Mouse (Mus musculus): ENCODE results near the gene Papss2.

The Papss2 gene

DNA sequence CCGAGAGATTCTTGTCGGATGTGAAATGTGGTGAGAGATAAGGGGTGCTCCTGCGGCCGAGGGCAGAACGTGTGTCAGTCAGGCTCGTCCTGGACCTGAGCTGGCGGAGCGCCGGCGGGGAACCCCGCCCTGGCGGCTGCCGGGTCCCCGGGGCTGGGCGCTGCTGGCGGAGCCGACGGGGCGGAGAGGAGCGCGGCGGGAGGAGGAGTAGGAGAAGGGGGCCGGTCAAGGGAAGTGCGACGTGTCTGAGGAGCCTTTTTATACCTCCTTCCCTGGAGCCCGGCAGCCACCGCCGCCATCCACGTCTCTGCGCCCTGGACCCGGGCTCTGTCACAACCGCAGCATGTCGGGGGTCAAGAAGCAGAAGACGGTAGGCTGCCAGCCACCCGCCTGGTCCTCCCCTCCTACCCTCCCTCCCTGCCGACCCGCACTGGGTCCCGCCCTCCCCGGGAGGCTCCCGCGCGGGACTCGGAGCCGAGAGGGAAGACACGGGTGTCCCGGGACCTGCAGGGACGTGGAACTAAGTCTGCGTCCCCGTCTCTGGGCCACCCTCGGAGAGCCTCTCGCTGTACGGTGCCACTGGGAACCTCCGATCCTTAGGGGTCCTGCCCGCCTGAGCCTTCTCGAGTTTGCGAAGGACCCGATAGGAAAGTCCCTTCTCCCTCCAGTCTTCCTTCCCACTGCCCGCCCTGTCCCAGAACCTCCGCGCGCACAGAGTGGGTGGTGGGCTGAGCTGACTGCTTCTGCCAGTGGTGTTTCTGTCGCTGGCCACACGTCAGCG is at the start of gene Papss2:
Gene Papss2, plus strand, starts transcription at position 285 of the 781 bp plus-strand sequence.
- peak; percentile 42 to 61 for DNase-seq (ENCODE audit: low spot score in 2 of 2)

DNA sequence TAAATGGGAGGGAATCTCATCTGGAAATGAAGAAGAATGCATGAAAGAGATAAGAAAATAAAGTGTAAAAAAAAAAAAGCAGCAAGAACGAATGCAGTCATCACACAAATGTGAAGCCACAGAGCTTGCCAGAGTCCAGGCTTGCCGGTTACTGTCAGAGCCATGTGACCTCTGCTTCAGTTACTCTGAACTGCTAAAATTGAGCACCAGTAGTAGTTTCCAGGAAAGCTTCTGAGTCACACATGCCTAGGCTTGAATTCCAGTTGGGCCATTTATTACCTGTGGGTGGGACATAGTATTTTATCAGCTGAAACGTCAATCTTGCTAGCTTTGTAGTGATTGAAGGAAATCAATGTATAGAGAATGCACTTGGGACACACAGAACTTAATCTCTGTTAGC is 48.2 kb upstream of the Papss2 start:
- no peak for DNase-seq (ENCODE audit: low spot score in 2 of 2)

- no peak for DNase-seq (ENCODE audit: low spot score in 2 of 2)
These were observed 47.4 kb upstream of the Papss2 start for GRCm38 (mm10) chr19:32548202-32548601.

DNA sequence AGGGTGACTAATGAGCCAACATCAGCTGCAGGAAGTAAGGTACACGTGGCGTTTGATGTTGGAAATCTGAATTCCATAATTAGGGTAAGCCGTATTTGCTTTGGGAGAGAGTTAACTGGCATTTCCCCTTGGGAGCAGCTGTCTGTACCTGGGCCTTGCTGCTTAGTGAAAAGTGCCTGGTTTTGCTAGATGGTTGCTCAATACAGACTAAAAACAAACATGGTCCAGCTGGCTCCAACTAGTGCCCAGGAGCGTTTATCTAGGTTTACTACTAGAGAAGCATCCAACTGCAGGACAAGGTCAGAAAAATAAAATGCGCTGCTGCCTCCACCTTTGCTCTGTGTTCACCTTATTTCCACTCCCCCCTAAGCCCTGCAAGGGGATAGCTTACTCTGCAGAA is 45.1 kb upstream of the Papss2 start:
- DNase-seq (ENCODE audit: low spot score in 2 of 2): no peak

DNA sequence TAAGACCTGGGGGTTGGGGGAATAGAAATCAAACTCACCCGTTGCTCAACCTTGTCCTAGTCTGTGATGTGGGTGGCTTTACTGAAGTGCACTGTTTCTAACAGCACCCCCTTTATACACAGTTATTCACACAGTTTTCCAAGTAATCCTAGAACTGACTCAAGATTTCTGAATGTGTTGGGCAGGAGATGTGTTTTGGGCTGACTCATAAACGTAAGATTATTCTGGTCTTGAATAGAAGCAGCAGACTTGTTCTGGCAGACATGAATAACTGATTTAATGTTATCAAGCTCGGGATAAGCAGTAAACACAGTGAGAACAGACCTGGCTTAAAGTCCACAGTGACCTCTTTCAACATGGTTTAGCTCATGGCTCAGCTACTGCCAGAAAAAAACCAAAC is 44.1 kb upstream of the Papss2 start:
- peak in 1 of 2 experiments; percentile 26 for DNase-seq (ENCODE audit: low spot score in 2 of 2)

GRCm38 (mm10) chr19:32552106-32552505 is 43.5 kb upstream of the Papss2 start:
- no peak for DNase-seq (ENCODE audit: low spot score in 2 of 2)

GRCm38 (mm10) chr19:32553310-32553709 is 42.3 kb upstream of the Papss2 start:
- no peak for DNase-seq (ENCODE audit: low spot score in 2 of 2)

DNA sequence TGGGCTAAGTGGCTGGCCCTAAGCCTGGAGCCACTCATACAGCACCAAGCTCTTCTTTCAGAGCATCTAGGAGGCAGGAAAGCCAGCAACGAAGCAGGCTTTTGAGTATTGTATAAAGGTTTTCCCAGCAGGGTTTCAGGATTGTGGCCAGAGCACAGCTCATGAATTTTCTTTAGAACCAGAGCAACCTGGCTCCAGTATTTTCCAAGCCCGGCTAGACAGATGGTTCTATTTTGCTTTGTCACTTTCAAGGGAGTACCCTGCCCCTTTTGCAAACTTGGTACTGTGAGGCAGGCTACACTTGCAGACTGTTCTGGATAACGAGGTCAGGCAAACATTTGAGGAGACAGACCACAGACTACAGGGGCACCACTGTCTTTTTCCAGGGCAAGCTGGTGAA is 40.3 kb upstream of the Papss2 start:
- no peak for DNase-seq (ENCODE audit: low spot score in 2 of 2)

DNA sequence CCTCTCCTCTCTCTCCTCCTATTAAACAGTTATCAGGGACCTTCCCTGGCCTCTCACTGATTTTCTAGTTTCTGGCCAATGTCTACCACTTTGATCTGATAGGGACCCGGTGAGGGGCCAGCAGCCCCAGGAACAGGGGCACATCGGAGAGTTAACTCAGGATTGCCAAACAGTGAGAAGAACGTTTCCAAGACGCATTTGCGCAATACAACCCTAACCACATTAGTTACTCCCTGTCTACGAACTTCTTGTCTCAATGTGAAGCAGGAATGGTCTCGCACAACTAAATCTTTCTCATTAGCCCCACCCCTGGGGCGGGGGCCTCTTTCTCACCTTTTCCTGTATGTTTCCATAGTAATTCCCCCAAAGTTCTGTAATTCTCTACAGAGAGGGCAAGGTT is 28.6 kb upstream of the Papss2 start:
- no peak for DNase-seq (ENCODE audit: low spot score in 2 of 2)

- no peak for DNase-seq (ENCODE audit: low spot score in 2 of 2)
These were observed 28.1 kb upstream of the Papss2 start for GRCm38 (mm10) chr19:32567447-32567846.

- DNase-seq (ENCODE audit: low spot score in 2 of 2): no peak
These were observed 27.1 kb upstream of the Papss2 start for GRCm38 (mm10) chr19:32568470-32568869.

DNA sequence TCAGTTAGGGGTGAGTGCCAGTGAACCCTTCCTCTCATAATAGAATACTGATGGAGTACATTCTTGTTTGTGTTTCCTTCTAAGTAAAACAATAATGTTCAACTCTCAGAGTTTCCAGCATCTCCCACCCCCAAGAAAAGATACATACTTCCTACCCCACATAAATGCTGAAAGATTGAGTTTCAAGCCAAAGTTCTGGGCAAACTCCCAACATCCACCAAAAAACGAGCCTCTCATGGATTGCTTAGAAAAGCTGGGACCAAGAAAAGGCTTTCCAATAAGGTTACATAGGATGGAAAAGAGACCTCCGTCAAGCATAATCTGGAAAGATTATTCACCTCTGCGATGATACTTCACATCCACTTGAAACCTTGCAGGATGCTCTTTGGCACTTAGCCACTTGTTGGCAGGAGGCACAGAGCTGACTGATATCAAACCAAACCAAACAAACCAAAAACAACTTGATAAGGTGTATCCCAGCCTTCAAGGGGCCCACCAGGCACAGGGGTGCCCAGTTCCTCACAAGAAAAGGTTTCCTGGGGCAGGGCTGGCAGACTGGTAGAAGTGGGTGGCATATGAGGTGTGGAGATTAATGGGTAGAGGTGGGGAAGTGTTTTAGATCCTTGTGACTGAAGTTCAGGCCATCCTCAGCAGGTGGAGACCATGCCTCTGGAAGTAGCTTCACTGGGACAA is 26.5 kb upstream of the Papss2 start:
- DNase-seq (ENCODE audit: low spot score in 2 of 2): no peak

- DNase-seq (ENCODE audit: low spot score in 2 of 2): no peak
These were observed 25.9 kb upstream of the Papss2 start for GRCm38 (mm10) chr19:32569725-32570124.

- DNase-seq (ENCODE audit: low spot score in 2 of 2): no peak
These were observed 23.4 kb upstream of the Papss2 start for GRCm38 (mm10) chr19:32572191-32572590.

DNA sequence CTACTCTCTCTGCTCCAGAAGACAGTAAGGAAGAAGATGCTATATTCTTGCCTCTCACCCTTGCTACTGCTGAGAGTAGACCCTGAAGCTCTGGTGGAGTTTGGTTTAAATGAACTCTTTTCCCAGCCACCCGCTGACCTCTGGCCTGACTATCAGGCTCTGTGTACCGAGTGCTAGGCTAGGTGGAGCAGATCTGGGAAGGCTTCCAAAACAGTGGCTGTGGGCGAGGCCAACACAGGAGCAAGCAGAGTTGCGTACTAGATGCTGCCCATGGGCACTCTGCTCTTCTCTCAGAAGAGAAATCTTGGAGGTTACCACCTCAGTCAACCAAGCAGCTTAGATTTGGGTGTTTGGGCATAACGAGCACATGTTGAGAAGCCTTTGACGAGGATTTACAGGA is 22.3 kb upstream of the Papss2 start:
- peak; percentile 13 to 20 for DNase-seq (ENCODE audit: low spot score in 2 of 2)

GRCm38 (mm10) chr19:32574846-32575245 is 20.7 kb upstream of the Papss2 start:
- DNase-seq (ENCODE audit: low spot score in 2 of 2): no peak

- no peak for DNase-seq (ENCODE audit: low spot score in 2 of 2)
These were observed 17.8 kb upstream of the Papss2 start for GRCm38 (mm10) chr19:32577749-32578148.

- no peak for DNase-seq (ENCODE audit: low spot score in 2 of 2)
These were observed 12.4 kb upstream of the Papss2 start for GRCm38 (mm10) chr19:32583091-32583766.

DNA sequence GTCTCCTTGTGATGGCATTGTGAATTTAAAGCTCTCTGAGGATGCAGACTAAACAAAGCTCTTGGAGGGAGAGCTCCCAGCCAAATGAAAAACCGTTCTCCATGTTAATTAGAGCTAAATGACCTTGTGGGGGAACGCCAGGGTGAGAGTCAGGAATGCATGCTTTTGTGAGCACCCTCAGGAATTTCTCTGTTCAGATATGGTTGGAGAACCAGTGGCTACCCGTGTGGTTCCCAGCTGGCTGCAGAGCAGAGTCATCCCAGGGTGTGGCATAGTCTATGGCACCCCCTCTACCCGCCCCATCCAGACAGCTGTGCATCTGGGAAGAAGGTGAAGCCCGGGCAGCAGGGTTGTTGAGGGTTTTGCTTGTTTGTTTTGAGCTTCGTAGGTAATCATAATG is 7.9 kb upstream of the Papss2 start:
- no peak for DNase-seq (ENCODE audit: low spot score in 2 of 2)

- DNase-seq (ENCODE audit: low spot score in 2 of 2): no peak
These were observed 2.8 kb upstream of the Papss2 start for GRCm38 (mm10) chr19:32592749-32593148.

GRCm38 (mm10) chr19:32593870-32594269 is 1.7 kb upstream of the Papss2 start:
- no peak for DNase-seq (ENCODE audit: low spot score in 2 of 2)

DNA sequence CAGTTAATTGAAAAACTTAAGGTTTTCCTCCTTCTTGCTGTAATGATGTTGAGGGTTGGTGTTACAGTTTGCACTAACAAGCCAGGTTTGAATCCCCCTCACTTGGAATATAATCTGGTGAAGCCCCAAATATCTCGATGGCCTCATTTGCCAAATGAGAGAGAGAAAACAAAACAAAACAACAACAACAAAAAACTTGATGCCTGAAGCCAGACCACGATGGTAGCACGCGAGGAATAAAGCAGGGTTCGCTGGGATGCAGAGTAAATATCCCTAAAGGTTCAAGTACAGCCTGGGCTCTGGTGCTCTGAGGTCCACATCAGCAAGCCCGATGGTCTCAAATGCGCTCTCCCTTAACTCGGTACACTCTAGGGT is 472 bp upstream of the Papss2 start:
- no peak for DNase-seq (ENCODE audit: low spot score in 2 of 2)

DNA sequence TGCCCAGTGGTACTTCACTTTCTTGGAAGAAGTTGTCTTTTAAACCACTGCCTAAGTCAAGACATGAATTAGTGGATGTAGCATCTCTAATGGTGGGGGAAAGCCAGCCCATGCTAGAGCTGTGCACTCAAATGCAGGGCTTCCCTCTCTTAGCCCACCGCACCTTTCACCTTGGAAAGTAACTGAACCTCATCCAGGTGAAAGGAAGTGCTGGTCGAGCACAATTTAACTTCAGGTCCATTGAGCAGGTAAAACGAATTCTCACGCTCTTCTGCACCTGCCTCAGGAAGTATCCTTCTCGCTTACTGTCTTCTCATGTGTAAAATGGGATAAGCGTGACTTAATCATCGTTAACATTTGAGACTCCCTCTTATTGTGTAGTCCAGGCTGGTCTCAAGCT is 3.4 kb downstream of the Papss2 start:
- DNase-seq (ENCODE audit: low spot score in 2 of 2): no peak

Data from urinary bladder, adult 18-20 months (tissue).